ENCODE assay signal across 12 mouse cellular contexts in genomic region chr11:83786835-83787234, GRCm38 (mm10). TPM values are rescaled to one million over a fixed set of nuclear protein-coding genes. Genes with fewer than 3 reads are reported as not detected.
DNase-seq lines count a peak whose midpoint lies in the region; TF ChIP-seq lines count a peak whose summit lies in the region.
"Had no signal": no experiment of that assay in that cellular context is flagged by ENCODE, and none has a peak within 500 bp of the region (broad histone marks: within the 10 kb centered on the region; RNA-seq: fewer than 3 reads in every experiment).

No protein-coding gene starts in this region.

- no peak overlapping the region for H3K4me3 ChIP-seq in gastrocnemius, adult 2 months
- H3K4me3 ChIP-seq: hindbrain, embryonic 12.5 days; neural tube, embryonic 12.5 days had no signal

- H3K27ac ChIP-seq in gastrocnemius, adult 2 months: peak overlapping the region; percentile 49; the same call in 1 of the 2 replicates
- H3K27ac ChIP-seq: hindbrain, embryonic 12.5 days; neural tube, embryonic 12.5 days had no signal

- no peak for TF ChIP-seq CTCF in gastrocnemius, adult 2 months (IDR thresholded peaks at IDR 0.05)

- intact Hi-C loops in gastrocnemius, adult 2 months (cut with DNase I): no loop called here
- intact Hi-C loops in gastrocnemius, postnatal 14 days (cut with DNase I; ENCODE audit: low total_unique reads): no loop called here

- peak; percentile 38 for DNase-seq in gastrocnemius, adult 2 months
- DNase-seq in gastrocnemius, postnatal 14 days: no peak
- DNase-seq in heart, adult 8-10 months (ENCODE audit: low spot score): peak; percentile 56
- DNase-seq in kidney, adult 9 months: peak; percentile 85
- DNase-seq in lung, postnatal 14 days: peak; percentile 51
- no peak for DNase-seq in embryo, embryonic 9.5 days (ENCODE audit: extremely low spot score)
- no peak for DNase-seq in left cerebral cortex, adult 9 months (ENCODE audit: low spot score in 2 of 2)
- DNase-seq in cerebellum, postnatal 4 days (ENCODE audit: low spot score in 2 of 2): no peak
- DNase-seq: cerebellum, adult 9-10 months had no signal

RNA-seq across cellular contexts. Expression of gene Heatr6, which starts 33.3 kb away (rescaled TPM):
- 1 to 10 TPM; 8.5 to 9.2 TPM for total RNA-seq in gastrocnemius, adult 2 months (2021)
- 1 to 10 TPM; 6.6 TPM for total RNA-seq in gastrocnemius, postnatal 14 days (2021)
- 1 to 10 TPM; 5.7 to 7.9 (median 6.6) TPM for total RNA-seq in heart, adult 8-10 months (2022)

RNA-seq across cellular contexts. Expression of gene Wfdc21, which starts 40.1 kb away (rescaled TPM):
- total RNA-seq in gastrocnemius, adult 2 months (2021): not detected
- total RNA-seq in gastrocnemius, postnatal 14 days (2021): not detected
- 1 to 10 TPM in 1 of 4 experiments, not detected in 3; 1.5 TPM for total RNA-seq in heart, adult 8-10 months (2022)
- total RNA-seq: left cerebral cortex, postnatal 10 days had no signal

Comparison
In these comparisons a context has a peak if more than half of its experiments do, and no peak if none do; other contexts are left out.
1. DNase-seq: peak in gastrocnemius, adult 2 months (single experiment), heart, adult 8-10 months (single experiment), kidney, adult 9 months (single experiment) and lung, postnatal 14 days (single experiment); none in gastrocnemius, postnatal 14 days (single experiment), embryo, embryonic 9.5 days (single experiment), left cerebral cortex, adult 9 months (0 of 2) and cerebellum, postnatal 4 days (0 of 2).